Mouse (Mus musculus) embryonic fibroblast, embryonic 13.5 days (primary cell): ENCODE results near the gene Drc7. TPM values are rescaled to one million over a fixed set of nuclear protein-coding genes. Genes with fewer than 3 reads are reported as not detected.

Experiments used
- H3K27ac ChIP-seq: 2 replicates; pipeline ENCODE4 v1.5.1; 2012; ENCODE audit warnings: low read length, control low read depth, inconsistent platforms; ENCODE audit not compliant: insufficient read depth
- H3K4me1 ChIP-seq: 2 replicates; pipeline ENCODE4 v1.6.1; 2011; ENCODE audit warnings: low read length; ENCODE audit not compliant: control insufficient read depth, insufficient read depth
- H3K4me3 ChIP-seq: 2 replicates; pipeline ENCODE4 v1.5.1; 2011; ENCODE audit warnings: mild to moderate bottlenecking, control low read depth, low read length; ENCODE audit not compliant: insufficient read depth
- CTCF ChIP-seq: IDR thresholded peaks from 2 replicates; pipeline ENCODE4 v1.5.1; 2011; ENCODE audit warnings: mild to moderate bottlenecking, control low read depth, low read length, moderate library complexity, borderline replicate concordance; ENCODE audit not compliant: insufficient read depth
- POLR2A ChIP-seq: IDR thresholded peaks from 2 replicates; pipeline ENCODE4 v1.6.1; 2011; ENCODE audit warnings: low read depth, mild to moderate bottlenecking, control low read depth, low read length, moderate library complexity
- polyA plus RNA-seq: library from polyadenylated mRNA; stranded (reverse); fragments of >200 nt; gene quantifications from 2 replicates; pipeline ENCODE4 v1.2.4, GENCODE M21; 2011; ENCODE audit warnings: low read depth; ENCODE audit not compliant: missing spikeins, insufficient read length

Drc7 gene
- polyA plus RNA-seq, 1 experiment: not detected

DNA sequence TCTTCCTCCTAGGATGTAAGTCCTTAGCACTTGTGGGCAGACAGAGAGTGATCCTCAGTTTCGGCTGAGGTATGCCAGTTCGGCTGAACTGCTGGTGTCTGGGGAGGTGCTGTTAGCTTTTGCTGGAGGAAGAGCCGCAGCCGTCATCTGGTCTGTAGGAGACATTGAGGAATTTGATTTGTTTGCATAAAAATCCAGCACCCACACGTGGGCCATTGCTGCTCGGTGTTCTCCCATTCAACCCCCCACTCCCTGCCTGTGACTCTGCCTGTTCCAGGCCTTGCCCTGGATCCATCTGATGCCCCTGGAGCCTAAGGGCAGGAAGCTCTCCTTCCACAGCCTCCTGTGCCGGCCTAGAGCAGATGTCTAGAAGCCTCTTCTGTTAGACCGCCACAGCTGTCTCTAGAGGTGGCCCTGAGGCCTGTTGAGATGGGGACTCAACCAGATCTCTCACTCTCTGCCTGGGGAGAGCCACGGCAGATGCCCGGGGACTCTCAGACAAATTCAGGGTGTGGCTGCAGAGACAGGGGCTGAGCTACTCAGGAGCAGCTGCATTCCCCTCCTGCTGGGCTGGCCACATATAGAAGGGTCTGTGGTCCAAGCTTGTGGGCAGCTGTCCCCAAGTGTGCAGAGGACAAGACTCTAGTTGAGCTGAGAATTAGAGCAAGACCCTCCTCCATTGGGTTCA is 30.0 kb downstream of the Drc7 start:
- H3K27ac ChIP-seq: no peak overlapping the region
- no peaks in the 10 kb centered on the region for H3K4me1 ChIP-seq
- no peak overlapping the region for H3K4me3 ChIP-seq
- TF ChIP-seq POLR2A (no peak), CTCF (no peak)

DNA sequence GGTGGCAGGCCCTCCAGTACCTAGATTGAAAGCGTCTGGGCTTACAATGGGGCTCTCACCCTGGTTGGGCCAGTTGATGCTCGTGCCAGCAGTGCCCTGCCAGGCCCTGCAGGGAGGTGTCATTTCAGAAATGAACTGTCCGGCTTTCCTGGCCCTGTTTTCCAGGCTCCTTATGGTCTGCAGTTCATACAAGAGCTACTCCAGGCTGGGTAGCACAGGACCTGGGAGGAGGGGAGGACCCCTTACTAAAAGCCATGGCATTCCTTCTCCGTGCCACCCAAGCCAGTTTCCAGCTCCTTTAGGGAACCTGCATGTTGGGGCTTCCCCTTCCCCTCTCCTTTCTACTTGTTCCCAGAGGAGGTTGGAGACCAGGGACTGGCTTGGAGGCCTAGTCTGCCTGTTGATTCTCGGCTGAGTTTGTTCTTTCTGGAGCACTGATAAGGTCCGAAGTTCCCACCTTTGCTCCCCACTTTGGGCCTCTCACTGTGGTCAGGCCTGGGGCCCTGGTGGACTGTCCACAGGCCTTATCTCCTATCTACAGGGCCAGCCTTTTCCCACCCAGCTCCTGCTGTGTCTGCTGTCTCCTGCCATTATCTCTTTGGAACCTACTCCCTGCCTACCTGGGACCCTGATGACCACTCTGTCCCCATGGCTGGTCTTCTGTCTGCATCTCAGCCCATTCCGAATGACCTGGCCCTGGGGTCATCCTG is 30.7 kb downstream of the Drc7 start:
- TF ChIP-seq CTCF (no peak), POLR2A (no peak)
- Histone ChIP-seq H3K27ac (no peak overlapping the region), H3K4me3 (no peak overlapping the region), H3K4me1 (no peaks in the 10 kb centered on the region)

DNA sequence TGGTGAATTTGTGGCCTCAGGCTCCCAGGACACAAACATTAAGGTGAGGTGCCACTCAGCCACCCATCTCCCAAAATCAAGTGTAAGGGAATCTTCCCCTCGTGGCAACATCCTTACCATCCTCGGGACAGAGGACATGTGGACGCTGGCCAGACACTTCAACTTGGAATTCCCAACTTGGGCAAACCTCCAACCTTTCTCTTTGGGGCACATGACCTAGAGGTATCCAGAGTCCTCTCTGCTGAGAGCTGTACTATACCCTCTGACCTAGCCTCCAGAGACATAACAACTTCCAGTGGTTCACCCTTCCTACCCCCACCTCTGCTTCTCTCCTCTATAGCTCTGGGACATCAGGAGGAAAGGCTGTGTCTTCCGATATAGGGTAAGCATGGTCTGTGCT is 38.7 kb downstream of the Drc7 start:
- TF ChIP-seq CTCF: no peak
- no peak for TF ChIP-seq POLR2A
- Histone ChIP-seq H3K4me3 (no peak overlapping the region), H3K27ac (no peak overlapping the region), H3K4me1 (no peaks in the 10 kb centered on the region)

DNA sequence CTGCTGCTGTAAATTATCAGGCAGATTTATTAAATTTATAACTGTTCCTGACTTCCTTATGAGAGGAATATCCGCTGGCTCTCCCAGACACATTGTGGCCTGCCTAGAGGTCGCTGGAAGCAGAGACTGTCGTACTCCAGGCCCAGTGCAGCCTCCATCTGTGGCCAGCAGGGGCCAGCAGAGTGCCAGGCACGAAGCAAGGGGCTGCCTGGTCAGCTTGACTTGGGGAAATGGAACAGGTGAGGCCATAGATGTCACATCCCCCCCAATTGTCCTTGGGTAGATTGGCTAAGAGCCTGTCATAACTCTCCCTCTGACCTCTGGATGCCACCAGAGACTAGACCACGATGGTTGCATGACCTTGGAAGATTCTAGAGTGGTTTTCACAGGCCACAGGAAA is 44.1 kb downstream of the Drc7 start:
- TF ChIP-seq POLR2A (no peak), CTCF (peak; percentile 98)
- H3K4me1 ChIP-seq: no peaks in the 10 kb centered on the region
- no peak overlapping the region for H3K4me3 ChIP-seq
- no peak overlapping the region for H3K27ac ChIP-seq

DNA sequence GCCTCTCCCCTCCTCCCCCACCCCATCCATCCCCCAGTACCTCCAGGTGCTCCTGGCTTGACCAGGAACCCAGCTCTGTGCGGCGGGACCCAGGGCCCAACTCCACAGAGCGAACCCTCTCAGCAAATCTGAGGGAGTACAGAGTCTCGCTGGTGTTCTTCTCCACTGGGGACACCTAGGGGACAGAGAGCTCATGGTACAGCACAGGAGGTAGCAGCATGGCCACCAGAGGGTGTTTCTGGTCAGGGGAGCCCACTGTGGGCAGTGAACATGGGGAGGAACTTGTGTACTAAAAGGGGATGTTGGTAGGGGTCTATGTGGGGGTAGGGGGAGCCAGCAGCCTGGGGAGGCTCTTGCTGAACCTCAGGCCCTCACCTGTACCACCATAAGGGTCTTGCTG is 47.1 kb downstream of the Drc7 start:
- Histone ChIP-seq H3K27ac (no peak overlapping the region), H3K4me3 (no peak overlapping the region), H3K4me1 (no peaks in the 10 kb centered on the region)
- TF ChIP-seq POLR2A (no peak), CTCF (peak; percentile 32; the same call in 1 of the 2 replicates)

DNA sequence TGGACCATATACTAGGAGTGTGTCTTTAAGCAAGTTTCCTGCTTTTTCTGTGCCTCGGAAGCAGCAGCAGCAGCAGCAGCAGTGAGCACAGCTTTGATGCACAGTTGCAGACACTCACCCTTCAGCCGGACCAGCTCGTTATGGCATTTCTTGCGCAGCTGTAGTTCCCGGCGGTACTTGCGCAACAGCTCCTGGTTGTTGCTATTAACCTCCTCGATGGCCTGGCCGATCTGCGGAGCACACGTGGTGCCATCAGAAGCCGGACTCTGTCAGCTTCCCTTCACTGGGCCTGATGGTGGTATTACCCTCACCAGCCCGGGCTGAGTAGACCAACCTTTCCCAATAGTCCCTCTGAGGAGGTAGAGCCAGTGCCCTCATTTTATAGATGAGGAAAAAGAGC is 52.4 kb downstream of the Drc7 start:
- Histone ChIP-seq H3K27ac (no peak overlapping the region), H3K4me3 (no peak overlapping the region), H3K4me1 (no peaks in the 10 kb centered on the region)
- TF ChIP-seq CTCF (no peak), POLR2A (no peak)

DNA sequence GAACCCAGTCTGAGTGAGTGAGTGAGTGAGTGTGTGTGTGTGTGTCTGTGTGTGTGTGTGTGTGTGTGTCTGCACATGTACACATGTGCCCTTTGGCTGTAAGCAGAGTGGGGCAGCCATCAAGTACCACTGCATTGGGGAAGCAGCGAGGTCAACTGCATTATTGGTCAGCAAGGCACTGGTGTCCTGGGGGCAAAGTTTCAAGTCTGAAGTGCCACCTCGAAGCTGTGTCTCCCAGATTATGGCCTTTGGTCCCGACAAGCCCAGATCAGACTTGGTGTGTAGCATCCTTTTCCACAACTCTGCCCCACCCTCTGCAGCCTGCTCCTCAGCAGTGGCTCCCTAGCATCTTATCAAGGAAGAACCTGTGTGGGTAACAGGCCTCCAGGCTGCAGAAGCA is 57.7 kb downstream of the Drc7 start:
- no peak overlapping the region for H3K4me3 ChIP-seq
- H3K4me1 ChIP-seq: no peaks in the 10 kb centered on the region
- no peak overlapping the region for H3K27ac ChIP-seq
- TF ChIP-seq POLR2A (no peak), CTCF (no peak)

DNA sequence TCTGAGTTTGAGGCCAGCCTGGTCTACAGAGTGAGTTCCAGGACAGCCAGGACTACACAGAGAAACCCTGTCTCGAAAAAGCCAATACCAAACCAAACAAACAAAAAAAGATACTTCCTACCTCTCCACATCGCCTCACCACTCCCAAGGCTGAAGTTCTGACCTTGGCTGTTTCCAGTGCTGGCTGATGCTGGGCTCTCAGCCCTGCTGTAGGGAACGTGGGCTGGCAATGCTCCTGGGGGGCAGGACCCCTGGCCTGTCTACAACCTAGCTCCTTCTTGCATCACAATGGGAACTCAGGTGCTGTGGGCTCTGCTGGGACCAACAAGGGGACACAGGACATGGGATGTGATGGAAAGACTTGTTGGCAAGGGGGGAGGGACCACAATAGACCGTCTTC is 58.2 kb downstream of the Drc7 start:
- H3K4me3 ChIP-seq: no peak overlapping the region
- H3K4me1 ChIP-seq: no peaks in the 10 kb centered on the region
- TF ChIP-seq CTCF: no peak
- TF ChIP-seq POLR2A: no peak
- H3K27ac ChIP-seq: no peak overlapping the region

DNA sequence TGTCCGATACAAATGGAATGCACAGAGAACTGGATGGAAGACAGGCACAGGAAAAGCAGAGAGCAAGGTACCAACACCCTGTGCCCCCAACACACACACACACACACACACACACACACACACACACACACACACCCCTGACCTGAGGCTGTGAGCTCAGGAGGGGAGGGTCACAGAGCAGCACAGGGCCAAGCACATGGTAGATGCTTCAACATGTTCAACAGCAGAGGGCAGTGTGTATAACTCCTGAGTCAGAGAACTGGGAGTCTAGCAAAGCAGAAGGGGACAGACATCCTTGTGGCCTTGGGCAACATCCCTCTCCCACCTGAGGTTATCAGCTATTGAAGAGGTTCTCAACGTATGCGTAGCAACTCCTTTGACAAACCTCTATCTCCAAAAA is 58.8 kb downstream of the Drc7 start:
- H3K4me1 ChIP-seq: no peaks in the 10 kb centered on the region

DNA sequence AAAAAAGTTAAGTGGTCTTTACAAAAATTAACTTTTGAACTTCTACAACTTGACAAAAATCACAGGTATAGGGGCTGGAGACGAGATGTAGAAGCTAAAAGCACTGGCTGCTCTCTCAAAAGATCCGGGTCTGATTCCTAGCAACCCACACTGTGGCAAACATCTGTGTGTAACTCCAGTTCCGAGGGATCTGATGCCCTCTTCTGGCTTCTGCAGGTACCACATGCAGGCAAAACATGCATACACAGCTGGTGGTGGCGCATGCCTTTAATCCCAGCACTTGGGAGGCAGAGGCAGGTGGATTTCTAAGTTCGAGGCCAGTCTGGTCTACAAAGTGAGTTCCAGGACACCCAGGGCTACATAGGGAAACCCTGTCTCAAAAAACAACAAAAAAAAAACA is 68.6 kb downstream of the Drc7 start:
- no peak for TF ChIP-seq CTCF
- TF ChIP-seq POLR2A: no peak
- Histone ChIP-seq H3K27ac (no peak overlapping the region), H3K4me3 (no peak overlapping the region), H3K4me1 (no peaks in the 10 kb centered on the region)

More for the DNA sequence above, 58.8 kb downstream of the Drc7 start:
- Histone ChIP-seq H3K4me3 (no peak overlapping the region), H3K27ac (no peak overlapping the region)
- TF ChIP-seq CTCF (peak; percentile 63; the same call in 1 of the 2 replicates), POLR2A (no peak)
